Mouse (Mus musculus) heart, adult 8-10 months (tissue): ENCODE results near the gene Dennd1a. TPM values are rescaled to one million over a fixed set of nuclear protein-coding genes. Genes with fewer than 3 reads are reported as not detected.

Experiments used
- DNase-seq: peaks from one replicate; pipeline ENCODE4 v3.0.0; 2022; ENCODE audit warnings: low spot score
- total RNA-seq, 4 experiments: library from RNA; stranded (reverse); gene quantifications; 2 replicates each; pipeline ENCODE4 v1.2.4; 2022

Dennd1a gene
- total RNA-seq, 4 experiments from 2014 or later = 24.6 to 29.0 (median 27.3) TPM

DNA sequence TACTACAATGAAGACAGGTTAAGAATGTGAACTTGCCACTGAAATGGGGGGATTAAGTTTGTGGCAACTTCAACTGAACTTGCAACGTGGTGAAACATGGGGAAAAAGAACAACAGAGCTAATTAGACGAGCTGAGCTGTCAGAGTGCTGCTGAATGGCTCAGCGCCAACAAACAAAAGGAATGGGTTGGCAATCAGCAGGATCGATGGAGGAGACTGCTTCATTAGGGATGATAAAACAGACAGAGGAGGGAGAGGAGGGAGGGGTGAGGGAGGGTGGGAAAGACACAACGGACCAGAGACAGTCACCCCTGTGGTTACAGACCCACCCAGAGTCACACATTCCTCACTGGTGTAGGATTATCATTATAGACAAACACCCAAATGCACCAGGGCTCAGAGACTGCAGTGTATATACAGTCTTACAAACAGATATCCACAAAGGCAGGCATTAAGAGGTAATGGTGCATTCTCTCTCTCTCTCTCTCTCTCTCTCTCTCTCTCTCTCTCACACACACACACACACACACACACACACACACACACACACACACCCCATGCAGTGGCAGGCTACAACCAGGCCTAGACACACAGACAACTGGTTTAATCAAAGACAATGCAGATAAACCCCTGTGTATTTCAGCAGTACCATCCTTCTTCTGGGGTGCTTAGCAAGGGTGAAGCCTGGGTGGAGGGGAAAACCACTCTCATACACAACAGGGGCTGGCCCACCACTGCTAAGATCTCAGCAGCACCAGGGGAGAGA is 468.2 kb downstream of the Dennd1a start:
- no peak for DNase-seq

DNA sequence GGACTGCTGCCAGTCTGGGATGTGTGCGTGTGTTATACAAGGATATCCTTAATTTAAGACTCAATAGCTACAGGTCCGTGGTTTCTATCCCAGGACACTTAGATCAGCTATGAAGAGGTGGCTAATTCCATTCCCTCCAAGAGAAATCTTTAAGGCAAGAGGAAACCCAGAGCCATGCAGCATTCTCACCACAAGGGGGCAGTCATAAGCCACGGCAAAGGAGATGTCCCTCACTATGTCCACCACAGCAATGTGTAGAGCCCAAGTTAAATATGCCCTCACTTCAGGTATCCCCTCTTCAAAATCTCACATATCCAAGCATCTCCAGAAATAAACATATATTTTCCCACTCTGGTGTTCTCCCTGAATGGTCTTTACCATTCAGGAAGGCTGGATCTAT is 471.5 kb downstream of the Dennd1a start:
- DNase-seq = peak; percentile 74

DNA sequence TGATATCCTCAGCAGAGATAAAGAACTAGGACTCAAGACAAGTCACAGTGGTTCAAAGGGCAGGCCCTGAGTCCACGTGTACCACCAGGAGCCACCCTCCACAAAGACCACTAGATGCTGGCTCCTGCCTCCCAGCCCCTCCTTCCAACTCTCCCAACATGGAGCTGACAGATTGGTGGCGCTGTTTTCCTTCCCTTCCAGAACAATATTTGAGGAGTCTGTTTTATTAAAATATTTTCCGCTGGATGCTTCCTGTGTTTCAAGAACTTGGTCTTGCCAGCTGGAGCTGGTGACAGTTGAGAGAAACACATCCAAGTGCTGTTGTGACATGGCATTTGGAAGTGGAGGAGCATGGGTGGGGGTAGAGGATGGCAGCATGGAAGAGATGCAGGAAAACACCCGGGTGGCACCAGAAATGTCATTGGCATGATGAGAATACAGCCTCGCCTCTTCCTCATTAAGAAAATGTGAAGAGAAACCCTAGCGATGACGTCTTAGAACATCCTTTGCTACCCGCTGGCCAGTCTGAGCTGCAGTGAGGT is 472.3 kb downstream of the Dennd1a start:
- DNase-seq = no peak

DNA sequence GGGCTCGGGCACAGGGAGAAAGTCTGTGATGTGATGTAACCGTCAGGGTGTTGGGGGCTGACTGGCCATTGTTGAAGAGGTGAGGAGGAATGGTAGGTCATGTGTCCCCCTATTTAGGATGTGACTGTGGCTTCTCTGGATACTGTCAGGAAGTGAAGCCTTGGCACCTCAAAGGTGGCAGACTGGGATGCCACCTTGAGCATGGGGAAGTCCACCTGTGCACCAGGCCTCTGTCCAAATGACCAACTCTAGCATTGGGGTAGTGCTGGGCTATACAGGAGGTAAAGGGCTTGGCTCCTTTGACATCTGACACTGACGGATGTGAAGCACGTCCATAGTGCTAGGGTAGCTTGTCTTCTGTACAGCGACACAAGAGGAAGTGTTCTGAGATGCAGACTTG is 474.8 kb downstream of the Dennd1a start:
- no peak for DNase-seq

GRCm38 (mm10) chr2:37811682-37812081 is 475.5 kb downstream of the Dennd1a start:
- DNase-seq = no peak

DNA sequence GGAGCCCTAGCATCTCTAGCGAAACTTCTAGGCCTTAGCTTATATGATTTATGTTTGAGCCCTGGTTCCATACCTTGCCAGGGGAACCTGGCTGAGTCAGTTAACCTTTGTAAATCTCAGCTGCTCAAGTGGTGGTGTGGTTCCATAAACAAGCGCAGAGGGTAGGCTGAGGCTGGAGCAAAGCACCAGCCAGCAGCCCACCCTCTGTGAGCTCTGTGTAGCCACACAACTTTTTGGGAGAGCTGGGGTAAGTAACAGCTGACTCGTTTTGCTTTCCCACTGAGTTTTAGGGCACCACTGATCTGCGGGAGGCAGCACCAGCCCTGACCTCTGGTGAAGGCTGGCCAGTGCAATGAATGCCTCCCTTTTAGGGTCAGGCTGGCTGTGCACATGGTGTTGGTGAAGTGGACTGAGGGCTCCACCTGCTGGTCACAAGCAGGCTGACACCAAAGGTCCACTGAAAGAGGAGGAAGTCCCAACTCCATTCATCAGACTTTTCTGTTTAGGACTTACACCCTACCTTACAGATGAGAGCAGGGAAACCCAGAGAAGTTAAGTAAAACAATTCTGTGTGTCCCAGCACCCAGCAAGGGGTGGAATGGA is 484.5 kb downstream of the Dennd1a start:
- peak; percentile 48 for DNase-seq

DNA sequence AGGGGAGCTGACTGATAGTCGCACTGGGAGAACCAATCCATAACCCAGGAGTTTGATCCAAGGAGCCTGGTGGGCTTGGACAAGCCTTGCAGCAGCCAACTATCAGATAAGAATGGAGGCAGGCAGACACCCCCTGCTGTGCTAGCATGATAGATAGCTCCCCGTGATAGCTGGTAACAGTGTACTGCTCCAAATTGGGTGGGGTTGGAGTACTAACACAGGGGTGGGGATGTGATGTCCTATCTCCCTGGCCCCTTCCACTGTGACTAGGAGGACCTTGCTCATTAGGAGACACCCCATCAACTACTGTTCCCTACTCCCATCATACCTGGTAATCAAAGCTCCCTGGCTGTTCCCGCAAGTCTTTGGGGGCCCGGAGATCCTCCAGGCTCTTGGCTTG is 485.5 kb downstream of the Dennd1a start:
- no peak for DNase-seq

- peak; percentile 8 for DNase-seq
Measured at GRCm38 (mm10) chr2:37799137-37799536, 488.1 kb downstream of the Dennd1a start.

- no peak for DNase-seq
Measured at GRCm38 (mm10) chr2:37797046-37797445, 490.1 kb downstream of the Dennd1a start.

GRCm38 (mm10) chr2:37796021-37796420 is 491.2 kb downstream of the Dennd1a start:
- no peak for DNase-seq

GRCm38 (mm10) chr2:37791340-37791739 is 495.9 kb downstream of the Dennd1a start:
- no peak for DNase-seq

- DNase-seq = no peak
Measured at GRCm38 (mm10) chr2:37790738-37791137, 496.5 kb downstream of the Dennd1a start.

GRCm38 (mm10) chr2:37789995-37790394 is 497.2 kb downstream of the Dennd1a start:
- no peak for DNase-seq

- no peak for DNase-seq
Measured at GRCm38 (mm10) chr2:37789029-37789428, 498.2 kb downstream of the Dennd1a start.

DNA sequence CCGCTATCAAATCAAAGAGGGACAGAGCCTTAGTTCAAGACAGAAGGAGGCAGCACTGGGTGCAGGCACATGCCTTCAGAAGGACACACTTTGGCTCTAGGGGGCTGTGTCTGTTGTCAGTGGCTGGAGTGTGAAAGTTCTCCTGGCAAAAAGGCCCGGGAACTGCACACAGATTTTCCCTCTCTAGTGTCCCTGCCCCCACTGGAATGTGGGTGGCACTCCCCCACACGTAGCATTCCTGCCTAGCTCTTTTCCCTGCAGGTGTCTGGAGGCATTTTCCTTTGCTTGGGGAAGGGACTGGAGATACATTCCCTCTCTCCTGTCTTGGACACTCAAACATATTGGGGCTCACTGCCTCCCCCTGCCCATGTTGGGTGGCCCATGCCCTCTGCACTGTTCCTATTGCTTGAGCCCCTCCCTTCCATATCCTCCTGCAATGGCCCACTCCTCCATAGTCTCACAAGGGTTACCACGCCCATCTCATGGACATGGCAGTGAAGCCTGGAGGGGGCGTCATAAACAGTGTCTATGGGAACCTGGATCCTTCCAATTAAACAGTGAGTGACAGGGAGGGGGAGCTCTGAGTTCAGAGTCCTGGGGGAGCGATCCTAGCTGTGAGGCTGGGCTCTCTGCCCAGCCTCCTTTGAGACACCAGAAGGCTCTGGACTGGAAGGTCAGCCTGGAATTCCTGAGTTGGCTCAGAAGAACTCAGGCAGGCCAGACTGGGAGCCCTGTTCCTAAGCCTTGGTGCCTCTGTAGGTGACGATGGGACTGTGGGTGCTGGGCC is 498.8 kb downstream of the Dennd1a start:
- DNase-seq = no peak

DNA sequence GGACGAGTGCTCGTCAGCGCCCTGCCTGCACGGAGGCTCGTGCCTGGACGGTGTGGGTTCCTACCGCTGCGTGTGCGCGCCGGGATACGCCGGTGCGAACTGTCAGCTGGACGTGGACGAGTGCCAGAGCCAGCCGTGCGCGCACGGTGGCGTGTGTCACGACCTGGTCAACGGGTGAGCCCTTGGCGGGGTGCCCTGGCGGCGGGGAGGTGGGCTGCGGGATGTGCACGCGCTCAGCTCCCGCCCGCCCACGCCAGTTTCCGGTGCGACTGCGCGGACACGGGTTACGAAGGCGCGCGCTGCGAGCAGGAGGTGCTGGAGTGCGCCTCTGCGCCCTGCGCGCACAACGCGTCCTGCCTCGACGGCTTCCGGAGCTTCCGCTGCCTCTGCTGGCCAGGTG is 500.7 kb downstream of the Dennd1a start:
- DNase-seq = no peak

DNA sequence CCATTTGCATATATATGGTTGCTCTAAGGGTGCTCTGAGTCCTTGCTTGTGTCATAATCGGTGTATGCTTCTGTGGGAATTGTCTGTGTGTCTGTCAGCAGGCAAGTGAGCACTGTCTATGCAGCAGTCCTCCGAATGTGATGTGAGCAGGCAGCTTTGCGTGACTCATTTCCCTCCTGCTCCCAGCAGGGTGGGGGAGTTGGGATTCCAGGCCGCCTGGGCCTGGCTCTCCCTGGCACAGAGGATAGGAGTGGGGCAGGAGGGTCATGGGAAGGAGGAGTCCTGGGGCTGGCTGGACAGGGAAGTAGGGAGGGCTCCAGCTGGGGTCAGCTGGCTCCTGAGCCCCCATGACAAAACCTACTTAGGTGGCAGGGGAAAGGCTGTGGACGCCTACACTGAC is 502.7 kb downstream of the Dennd1a start:
- no peak for DNase-seq

- DNase-seq = no peak
Measured at GRCm38 (mm10) chr2:37782002-37782401, 505.2 kb downstream of the Dennd1a start.

DNA sequence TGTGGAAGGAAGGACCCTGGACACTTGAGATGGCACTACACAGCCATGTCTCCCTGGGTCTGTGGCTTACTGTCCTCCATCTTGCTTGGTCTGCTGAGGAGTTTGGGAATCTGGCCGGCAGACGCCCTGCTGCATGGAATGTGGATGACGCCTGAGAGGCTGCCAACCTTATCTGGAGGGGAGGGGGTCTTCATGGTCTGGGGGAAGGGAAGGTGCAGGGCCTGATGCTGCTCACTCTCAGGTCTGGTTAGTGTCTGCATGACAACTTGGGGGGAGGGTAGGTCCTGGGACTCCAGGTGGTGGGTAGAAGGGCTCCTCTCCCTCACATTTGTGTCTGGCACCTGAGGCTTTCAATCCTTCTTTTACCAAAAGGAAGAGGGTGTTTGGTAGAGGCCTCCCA is 505.8 kb downstream of the Dennd1a start:
- no peak for DNase-seq

GRCm38 (mm10) chr2:37780270-37780929 is 506.8 kb downstream of the Dennd1a start:
- DNase-seq = no peak

DNA sequence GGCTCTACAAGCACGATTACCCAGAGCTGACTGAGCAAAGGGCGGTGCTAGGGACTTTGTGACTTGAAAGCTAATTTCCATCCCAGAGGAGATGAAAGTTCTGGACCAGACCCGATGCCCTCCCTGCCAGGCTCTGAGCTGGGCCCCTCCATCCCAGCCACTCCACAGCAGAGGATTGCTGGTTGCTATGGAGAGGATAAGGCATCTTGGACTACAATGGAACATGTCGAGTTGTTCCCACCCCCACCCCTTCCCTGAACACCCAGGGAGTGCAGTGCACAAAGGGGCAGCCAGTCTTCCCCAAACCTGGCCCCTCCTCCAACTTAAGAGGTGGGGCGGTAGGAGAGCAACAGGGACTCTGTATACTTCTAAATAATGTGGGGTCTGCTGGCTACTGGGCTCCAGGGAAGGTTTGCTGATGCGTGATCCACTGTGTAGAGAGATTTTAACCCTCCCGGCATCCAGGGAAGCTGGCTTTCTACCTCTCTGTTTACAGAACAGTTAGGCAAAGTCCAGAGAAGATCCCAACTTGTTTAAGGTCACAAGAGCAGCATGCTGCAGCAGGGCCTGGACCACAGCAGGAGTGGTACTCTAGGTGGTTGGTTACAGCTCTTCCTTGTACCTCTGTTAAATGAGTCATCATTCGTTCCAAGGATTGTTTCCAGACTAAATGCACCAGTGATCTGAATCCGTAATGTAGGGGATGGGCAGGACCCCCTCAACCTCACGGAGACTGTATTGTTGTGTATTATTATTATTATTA is 509.1 kb downstream of the Dennd1a start:
- no peak for DNase-seq
